Mouse (Mus musculus): ENCODE results near the gene Gria1.

The Gria1 gene

GRCm38 (mm10) chr11:57051666-57052562 is 40.7 kb downstream of the Gria1 start:
- DNase-seq (ENCODE audit: extremely low spot score, low spot score): no peak

- no peak for DNase-seq (ENCODE audit: extremely low spot score, low spot score)
These were observed 51.3 kb downstream of the Gria1 start for GRCm38 (mm10) chr11:57062441-57062840.

GRCm38 (mm10) chr11:57070196-57070901 is 59.2 kb downstream of the Gria1 start:
- DNase-seq (ENCODE audit: extremely low spot score, low spot score): no peak

GRCm38 (mm10) chr11:57072171-57072570 is 61.0 kb downstream of the Gria1 start:
- DNase-seq (ENCODE audit: extremely low spot score, low spot score): no peak

GRCm38 (mm10) chr11:57079423-57079822 is 68.2 kb downstream of the Gria1 start:
- no peak for DNase-seq (ENCODE audit: extremely low spot score, low spot score)

- no peak for DNase-seq (ENCODE audit: extremely low spot score, low spot score)
These were observed 78.3 kb downstream of the Gria1 start for GRCm38 (mm10) chr11:57089527-57089926.

- no peak for DNase-seq (ENCODE audit: extremely low spot score, low spot score)
These were observed 79.5 kb downstream of the Gria1 start for GRCm38 (mm10) chr11:57090705-57091104.

- DNase-seq (ENCODE audit: extremely low spot score, low spot score): no peak
These were observed 80.2 kb downstream of the Gria1 start for GRCm38 (mm10) chr11:57091276-57091914.

- no peak for DNase-seq (ENCODE audit: extremely low spot score, low spot score)
These were observed 89.3 kb downstream of the Gria1 start for GRCm38 (mm10) chr11:57100491-57100890.

- DNase-seq (ENCODE audit: extremely low spot score, low spot score): no peak
These were observed 92.6 kb downstream of the Gria1 start for GRCm38 (mm10) chr11:57103751-57104254.

- DNase-seq (ENCODE audit: extremely low spot score, low spot score): no peak
These were observed 94.5 kb downstream of the Gria1 start for GRCm38 (mm10) chr11:57105683-57106082.

GRCm38 (mm10) chr11:57112386-57112785 is 101.2 kb downstream of the Gria1 start:
- no peak for DNase-seq (ENCODE audit: extremely low spot score, low spot score)

GRCm38 (mm10) chr11:57114410-57114809 is 103.2 kb downstream of the Gria1 start:
- DNase-seq (ENCODE audit: extremely low spot score, low spot score): no peak

- DNase-seq (ENCODE audit: extremely low spot score, low spot score): no peak
These were observed 115.9 kb downstream of the Gria1 start for GRCm38 (mm10) chr11:57127066-57127465.

GRCm38 (mm10) chr11:57140162-57140780 is 129.1 kb downstream of the Gria1 start:
- DNase-seq (ENCODE audit: extremely low spot score, low spot score): no peak

GRCm38 (mm10) chr11:57143681-57144080 is 132.5 kb downstream of the Gria1 start:
- no peak for DNase-seq (ENCODE audit: extremely low spot score, low spot score)

- DNase-seq (ENCODE audit: extremely low spot score, low spot score): no peak
These were observed 134.0 kb downstream of the Gria1 start for GRCm38 (mm10) chr11:57145192-57145591.

GRCm38 (mm10) chr11:57145704-57146103 is 134.5 kb downstream of the Gria1 start:
- DNase-seq (ENCODE audit: extremely low spot score, low spot score): no peak

- DNase-seq (ENCODE audit: extremely low spot score, low spot score): no peak
These were observed 140.5 kb downstream of the Gria1 start for GRCm38 (mm10) chr11:57151674-57152073.

- no peak for DNase-seq (ENCODE audit: extremely low spot score, low spot score)
These were observed 143.8 kb downstream of the Gria1 start for GRCm38 (mm10) chr11:57154998-57155397.

GRCm38 (mm10) chr11:57159412-57159811 is 148.2 kb downstream of the Gria1 start:
- DNase-seq (ENCODE audit: extremely low spot score, low spot score): no peak
